16 mouse cellular contexts compared by ENCODE assay signal in genomic region chr9:64636961-64637360, GRCm38 (mm10).
DNase-seq lines count a peak whose midpoint lies in the region; TF ChIP-seq lines count a peak whose summit lies in the region.
"Had no signal": no experiment of that assay in that cellular context is flagged by ENCODE, and none has a peak within 500 bp of the region (broad histone marks: within the 10 kb centered on the region; RNA-seq: fewer than 3 reads in every experiment).

No protein-coding gene starts in this region.

- H3K36me3 ChIP-seq in kidney, adult 2 months (ENCODE audit: control insufficient read depth, insufficient read depth, low read length) = no peaks in the 10 kb centered on the region
- H3K36me3 ChIP-seq: embryonic facial prominence, embryonic 12.5 days; limb, embryonic 10.5 days; neural tube, embryonic 15.5 days had no signal

- no peaks in the 10 kb centered on the region for H3K4me1 ChIP-seq in kidney, adult 2 months (ENCODE audit: control insufficient read depth, insufficient read depth, low read length)
- peaks cover 60% of the 10 kb centered on the region for H3K4me1 ChIP-seq in cerebellum, adult 2 months (ENCODE audit: control insufficient read depth, insufficient read depth, low read length)

- H3K4me3 ChIP-seq in kidney, adult 2 months (ENCODE audit: insufficient read depth, low read depth, low read length) = no peak overlapping the region
- H3K4me3 ChIP-seq in cerebellum, adult 2 months (replicated peaks; ENCODE audit: insufficient read depth, low read depth, low read length) = no peak overlapping the region
- H3K4me3 ChIP-seq: embryonic facial prominence, embryonic 12.5 days; erythroblast, embryonic 14.5 days; forebrain, embryonic 13.5 days; limb, embryonic 10.5 days; neural tube, embryonic 15.5 days had no signal

- no peaks in the 10 kb centered on the region for H3K27me3 ChIP-seq in kidney, adult 2 months (replicated peaks; ENCODE audit: control insufficient read depth, insufficient read depth, low read length)
- no peaks in the 10 kb centered on the region for H3K27me3 ChIP-seq in cerebellum, adult 2 months (ENCODE audit: control insufficient read depth, insufficient read depth, low read length)

- H3K27ac ChIP-seq in kidney, adult 2 months (ENCODE audit: insufficient read depth, low read depth, low read length) = no peak overlapping the region
- H3K27ac ChIP-seq in cerebellum, adult 2 months (ENCODE audit: insufficient read depth, low read length) = peak overlapping the region; percentile 8; the same call in 1 of the 2 replicates
- H3K27ac ChIP-seq: embryonic facial prominence, embryonic 12.5 days; forebrain, embryonic 13.5 days; limb, embryonic 10.5 days had no signal

- no peak for TF ChIP-seq POLR2A in kidney, adult 2 months (IDR thresholded peaks at IDR 0.05; ENCODE audit: low read depth, low read length)
- no peak for TF ChIP-seq POLR2A in cerebellum, adult 2 months (IDR thresholded peaks at IDR 0.05; ENCODE audit: borderline replicate concordance, insufficient read depth, low read length)

- DNase-seq in kidney, adult 2 months = peak; percentile 58
- DNase-seq in kidney, adult 18-20 months = no peak
- DNase-seq in brain, adult 2 months (ENCODE audit: low read depth, low spot score) = peak; percentile 95
- DNase-seq in cerebellum, adult 2 months = peak; percentile 81 to 90
- DNase-seq in cerebellum, postnatal 36 days = peak; percentile 79 to 84
- DNase-seq in frontal cortex, postnatal 25 days (ENCODE audit: low spot score in 2 of 2) = no peak
- no peak for DNase-seq in gastrocnemius, postnatal 10 days
- DNase-seq: adrenal gland, postnatal 25 days; liver, postnatal 0 days; right cerebral cortex, postnatal 14 days; thymus, postnatal 36 days had no signal

- WGBS in kidney, adult 2 months = 58% methylated on average over 2 of the region's 2 CpGs
- 35% methylated on average over 2 of the region's 2 CpGs for WGBS in cerebellum, adult 2 months

- no peak for TF ChIP-seq CTCF in kidney, adult 2 months (conservative IDR thresholded peaks at IDR 0.05; ENCODE audit: insufficient read depth, insufficient read length, low read depth, low read length)
- no peak for TF ChIP-seq CTCF in cerebellum, adult 2 months (IDR thresholded peaks at IDR 0.05; ENCODE audit: borderline replicate concordance, insufficient read depth, low read depth, low read length)

Comparison
In these comparisons a context has a peak if more than half of its experiments do, and no peak if none do; other contexts are left out.
1. DNase-seq: peak in kidney, adult 2 months (single experiment), brain, adult 2 months (single experiment), cerebellum, adult 2 months (2 of 2) and cerebellum, postnatal 36 days (2 of 2); none in kidney, adult 18-20 months (single experiment), frontal cortex, postnatal 25 days (0 of 2) and gastrocnemius, postnatal 10 days (single experiment).